Mouse (Mus musculus) ES-E14 (cell line): ENCODE measurements around the gene Dach1.

Experiments
- CHD2 ChIP-seq: IDR thresholded peaks from 2 replicates; pipeline ENCODE4 v1.6.1; 2014; ENCODE audit warnings: mild to moderate bottlenecking, low read depth, low read length, inconsistent platforms
- HCFC1 ChIP-seq: IDR thresholded peaks from 2 replicates; pipeline ENCODE4 v1.6.1; 2012; ENCODE audit warnings: low read length, inconsistent platforms, borderline replicate concordance; ENCODE audit not compliant: insufficient read depth
- MAFK ChIP-seq: IDR thresholded peaks from 2 replicates; pipeline ENCODE4 v1.6.1; 2014; ENCODE audit warnings: mild to moderate bottlenecking, low read depth, low read length, inconsistent platforms; ENCODE audit not compliant: insufficient read depth
- ZNF384 ChIP-seq: IDR thresholded peaks from 2 replicates; pipeline ENCODE4 v1.6.1; 2012; ENCODE audit warnings: low read depth, low read length, inconsistent platforms

- TF ChIP-seq MAFK (no peak), HCFC1 (no peak), CHD2 (no peak), ZNF384 (no peak)
Observed at GRCm38 (mm10) chr14:97983251-97983650, 186.3 kb downstream of the Dach1 start.
